Mouse (Mus musculus) embryo, embryonic 11.5 days (tissue): ENCODE measurements around the gene Ksr2.

Experiments
- DNase-seq: peaks from one replicate; pipeline ENCODE4 v3.0.0-alpha.2; 2012; ENCODE audit warnings: low read depth, low spot score

Ksr2 gene

GRCm38 (mm10) chr5:117482013-117482412 is 68.2 kb downstream of the Ksr2 start:
- no peak for DNase-seq

- no peak for DNase-seq
Observed at GRCm38 (mm10) chr5:117485411-117485810, 71.6 kb downstream of the Ksr2 start.

- no peak for DNase-seq
Observed at GRCm38 (mm10) chr5:117486092-117486491, 72.3 kb downstream of the Ksr2 start.

- DNase-seq, result no peak
Observed at GRCm38 (mm10) chr5:117488155-117488554, 74.4 kb downstream of the Ksr2 start.

GRCm38 (mm10) chr5:117488670-117489325 is 75.0 kb downstream of the Ksr2 start:
- DNase-seq, result no peak

- peak; percentile 50 for DNase-seq
Observed at GRCm38 (mm10) chr5:117492933-117493863, 79.4 kb downstream of the Ksr2 start.

- peak; percentile 65 for DNase-seq
Observed at GRCm38 (mm10) chr5:117493947-117494346, 80.1 kb downstream of the Ksr2 start.

GRCm38 (mm10) chr5:117497084-117497483 is 83.3 kb downstream of the Ksr2 start:
- no peak for DNase-seq

- no peak for DNase-seq
Observed at GRCm38 (mm10) chr5:117502611-117503010, 88.8 kb downstream of the Ksr2 start.

GRCm38 (mm10) chr5:117504431-117504830 is 90.6 kb downstream of the Ksr2 start:
- DNase-seq, result no peak

GRCm38 (mm10) chr5:117505204-117505603 is 91.4 kb downstream of the Ksr2 start:
- DNase-seq, result no peak

- no peak for DNase-seq
Observed at GRCm38 (mm10) chr5:117505769-117506168, 92.0 kb downstream of the Ksr2 start.

- no peak for DNase-seq
Observed at GRCm38 (mm10) chr5:117506406-117506805, 92.6 kb downstream of the Ksr2 start.

GRCm38 (mm10) chr5:117509511-117510375 is 95.9 kb downstream of the Ksr2 start:
- no peak for DNase-seq

GRCm38 (mm10) chr5:117510864-117511263 is 97.1 kb downstream of the Ksr2 start:
- no peak for DNase-seq

- DNase-seq, result no peak
Observed at GRCm38 (mm10) chr5:117515396-117515795, 101.6 kb downstream of the Ksr2 start.

- DNase-seq, result no peak
Observed at GRCm38 (mm10) chr5:117515861-117516260, 102.1 kb downstream of the Ksr2 start.

- peak; percentile 64 for DNase-seq
Observed at GRCm38 (mm10) chr5:117516597-117516996, 102.8 kb downstream of the Ksr2 start.

- DNase-seq, result no peak
Observed at GRCm38 (mm10) chr5:117519858-117520495, 106.2 kb downstream of the Ksr2 start.

GRCm38 (mm10) chr5:117521156-117521555 is 107.4 kb downstream of the Ksr2 start:
- no peak for DNase-seq

GRCm38 (mm10) chr5:117521701-117522100 is 107.9 kb downstream of the Ksr2 start:
- no peak for DNase-seq
